Mouse (Mus musculus) heart, embryonic 14.5 days (tissue): ENCODE data around the gene Rab27a. TPM values are rescaled to one million over a fixed set of nuclear protein-coding genes. Genes with fewer than 3 reads are reported as not detected.
A peak's percentile ranks its signal among the peaks of the same experiment; 100 is the strongest.

Experiments used
- ATAC-seq: fragments of 200-750 bp; cut with Nextera tagmentation; 2 replicates; pipeline ENCODE4 v1.8.0; 2017; ENCODE audit warnings: low read depth, moderate TSS enrichment; ENCODE audit not compliant: insufficient number of reproducible peaks, insufficient read depth, low FRiP score
- H3K27ac ChIP-seq, 2 experiments: fragments of 200-500 bp in 1 of 2; fragments of 300-500 bp in 1 of 2; sonication (generic) in 1 of 2; replicated peaks in 1 of 2; 2 replicates each; pipeline ENCODE4 v1.5.1; 2012 to 2014; ENCODE audit warnings: low read depth in 2 of 2, low read length in 2 of 2, control low read depth in 1 of 2, mild to moderate bottlenecking in 1 of 2, mixed read lengths in 1 of 2; ENCODE audit not compliant: control insufficient read depth in 1 of 2, insufficient read depth in 1 of 2
- H3K27me3 ChIP-seq: fragments of 300-500 bp; sonication (generic); 2 replicates; pipeline ENCODE4 v1.6.1; 2014; ENCODE audit warnings: mild to moderate bottlenecking, low read length, control low read depth; ENCODE audit not compliant: control insufficient read depth, insufficient read depth
- H3K36me3 ChIP-seq: fragments of 300-500 bp; sonication (generic); 2 replicates; pipeline ENCODE4 v1.6.1; 2014; ENCODE audit warnings: mild to moderate bottlenecking, control low read depth, low read length, mixed read lengths; ENCODE audit not compliant: control insufficient read depth, insufficient read depth
- H3K4me1 ChIP-seq, 2 experiments: fragments of 200-500 bp in 1 of 2; fragments of 300-500 bp in 1 of 2; sonication (generic) in 1 of 2; 2 replicates each; pipeline ENCODE4 v1.6.1; 2012 to 2014; ENCODE audit warnings: low read length in 2 of 2, control low read depth in 1 of 2, mixed read lengths in 1 of 2; ENCODE audit not compliant: control insufficient read depth in 2 of 2, insufficient read depth in 2 of 2
- H3K4me2 ChIP-seq: fragments of 300-500 bp; sonication (generic); 2 replicates; pipeline ENCODE4 v1.6.1; 2014; ENCODE audit warnings: mild to moderate bottlenecking, low read length
- H3K4me3 ChIP-seq, 2 experiments: fragments of 200-500 bp in 1 of 2; fragments of 300-500 bp in 1 of 2; sonication (generic) in 1 of 2; 2 replicates each; pipeline ENCODE4 v1.5.1; 2012 to 2014; ENCODE audit warnings: low read length in 2 of 2, mild to moderate bottlenecking in 2 of 2, control low read depth in 1 of 2, low read depth in 1 of 2, moderate library complexity in 1 of 2; ENCODE audit not compliant: control insufficient read depth in 1 of 2, insufficient read depth in 1 of 2
- H3K9ac ChIP-seq: fragments of 300-500 bp; sonication (generic); 2 replicates; pipeline ENCODE4 v1.6.1; 2014; ENCODE audit warnings: mild to moderate bottlenecking, low read length
- H3K9me3 ChIP-seq: fragments of 300-500 bp; sonication (generic); 2 replicates; pipeline ENCODE4 v1.6.1; 2016; ENCODE audit warnings: low read length, control low read depth; ENCODE audit not compliant: control insufficient read depth
- WGBS: fragments of 180-500 bp; shearing (Covaris S2); extraction: QIAGEN DNeasy Blood & Tissue Kit; methylation state at CpG from one replicate; pipeline ENCODE4 v1.1.7; 2014; 5-methylcytosine and 5-hydroxymethylcytosine counted together
- polyA plus RNA-seq: library from polyadenylated mRNA; unstranded; fragments of >200 nt; fragmentation: Nextera tagmentation; extraction: Ambion mirVana; gene quantifications from 2 replicates; pipeline ENCODE4 v1.2.1, GENCODE M21; 2014

Rab27a gene
- polyA plus RNA-seq, 1 experiment from 2014 or later = 1.6 TPM

DNA sequence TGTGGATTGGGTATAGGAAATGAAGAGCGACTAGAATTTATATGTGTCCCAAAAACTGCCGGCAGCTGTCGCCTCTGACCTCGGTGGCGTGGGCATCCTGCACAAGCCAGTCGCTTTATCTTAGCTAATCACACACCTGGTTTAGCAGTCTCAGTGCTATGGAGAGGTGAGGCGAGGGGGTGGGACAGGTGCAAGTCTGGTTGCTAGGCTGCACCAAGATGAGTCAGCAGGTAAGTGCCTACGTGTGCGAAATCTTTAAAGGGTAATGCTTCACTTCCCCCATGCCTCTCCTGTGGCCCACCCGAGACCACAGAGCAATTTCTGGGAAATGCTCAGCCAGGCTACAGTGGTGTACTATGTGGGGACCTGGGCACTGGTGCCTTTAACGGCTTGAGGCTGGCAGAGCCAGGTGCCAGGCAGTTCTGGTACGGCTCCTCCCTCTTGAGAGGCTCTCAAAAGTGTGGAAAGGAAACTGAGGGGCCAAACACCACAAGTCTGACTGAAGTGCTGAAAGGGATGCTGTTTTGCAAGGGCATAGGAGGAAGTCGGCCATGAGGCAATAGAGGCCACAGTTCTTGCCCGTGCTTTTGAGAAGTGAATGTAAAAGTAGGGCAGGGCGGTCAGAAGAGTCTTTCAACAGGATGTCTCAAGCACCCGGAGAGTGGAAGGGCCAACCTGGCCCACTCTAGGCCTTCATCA is 44.7 kb downstream of the Rab27a start:
- Histone ChIP-seq H3K36me3 (no peaks in the 10 kb centered on the region), H3K9me3 (no peaks in the 10 kb centered on the region), H3K4me1 (peaks cover 2 to 4% of the 10 kb centered on the region in 2 experiments; a peak in 2 of 4 replicates), H3K27ac (no peak overlapping the region), H3K9ac (no peak overlapping the region), H3K4me3 (no peak overlapping the region), H3K27me3 (no peaks in the 10 kb centered on the region), H3K4me2 (no peak overlapping the region)
- ATAC-seq = no peak
- 59% methylated on average over 16 of the region's 16 CpGs for WGBS

DNA sequence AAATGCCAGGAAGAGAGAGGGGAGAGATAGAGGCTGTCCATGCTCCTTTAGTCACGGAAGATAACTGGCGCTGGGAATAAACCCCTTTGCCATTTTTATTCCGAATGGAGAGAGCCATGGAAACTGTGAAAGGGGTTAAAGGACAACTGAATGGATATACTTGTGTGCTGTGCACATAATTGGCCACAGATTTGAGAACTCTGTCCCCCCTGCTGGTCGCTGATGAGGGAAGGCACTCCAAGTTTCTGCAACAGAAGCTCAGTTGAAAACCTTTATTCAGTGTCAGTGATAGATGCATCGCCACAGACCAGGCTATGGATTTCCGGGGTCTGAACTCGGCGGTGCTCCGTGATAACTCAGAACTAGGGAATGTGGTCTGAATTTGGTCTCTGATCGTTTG is 45.5 kb downstream of the Rab27a start:
- no peak overlapping the region for H3K4me3 ChIP-seq
- no peaks in the 10 kb centered on the region for H3K9me3 ChIP-seq
- no peaks in the 10 kb centered on the region; the same call in 1 of the 2 replicates for H3K27me3 ChIP-seq
- no peak for ATAC-seq
- no peak overlapping the region for H3K9ac ChIP-seq
- no peaks in the 10 kb centered on the region for H3K36me3 ChIP-seq
- H3K4me1 ChIP-seq = peaks cover 2 to 4% of the 10 kb centered on the region in 2 experiments; a peak in 2 of 4 replicates
- no peak overlapping the region for H3K4me2 ChIP-seq
- no peak overlapping the region for H3K27ac ChIP-seq
- WGBS = 76% methylated on average over 10 of the region's 10 CpGs

DNA sequence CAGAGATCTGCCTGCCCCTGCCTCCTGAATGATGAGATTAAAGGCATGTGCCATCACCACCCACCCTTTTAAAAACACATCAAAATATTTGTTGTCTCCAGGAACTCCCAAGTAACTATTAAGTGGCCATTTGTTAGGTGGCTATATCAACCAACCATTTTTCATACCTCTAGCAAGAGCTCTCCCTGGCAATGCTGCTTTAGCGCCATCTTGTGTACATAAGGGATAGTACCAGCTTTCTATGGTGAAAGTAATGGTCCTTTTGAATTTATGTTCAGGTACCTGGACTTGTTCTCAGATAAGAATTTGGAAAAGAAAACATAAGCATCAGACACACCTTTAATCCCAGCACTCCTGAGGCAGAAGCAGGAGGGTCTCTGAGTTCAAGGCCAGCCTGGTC is 47.1 kb downstream of the Rab27a start:
- no peak overlapping the region for H3K9ac ChIP-seq
- H3K4me2 ChIP-seq = no peak overlapping the region
- ATAC-seq = no peak
- no peaks in the 10 kb centered on the region; the same call in none of the 2 replicates for H3K27me3 ChIP-seq
- no peak overlapping the region for H3K27ac ChIP-seq
- H3K36me3 ChIP-seq = no peaks in the 10 kb centered on the region
- H3K4me3 ChIP-seq = no peak overlapping the region
- H3K4me1 ChIP-seq = no peaks in the 10 kb centered on the region; a peak in 1 of 4 replicates
- 0% methylated on average over 1 of the region's 1 CpGs for WGBS
- no peaks in the 10 kb centered on the region for H3K9me3 ChIP-seq

DNA sequence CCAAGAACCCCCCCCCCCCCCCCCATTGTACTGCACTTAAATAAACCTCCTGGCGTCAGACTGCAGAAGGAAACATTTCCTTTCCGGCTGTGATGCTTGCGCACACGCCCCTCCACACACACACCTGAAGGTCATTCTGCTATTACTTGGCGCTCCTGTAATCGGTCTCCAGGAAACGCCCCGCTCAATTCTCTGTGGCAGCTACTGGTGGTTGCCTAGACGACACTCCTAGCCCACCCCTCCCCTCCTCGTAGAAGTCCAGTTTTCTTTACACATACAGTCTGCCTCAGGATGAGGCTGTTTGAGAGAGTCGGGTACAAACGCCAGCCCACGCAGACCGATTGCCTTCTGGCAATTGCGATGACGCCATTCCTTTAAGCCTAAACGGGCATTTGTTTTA is 49.9 kb downstream of the Rab27a start:
- Histone ChIP-seq H3K4me2 (no peak overlapping the region), H3K27me3 (no peaks in the 10 kb centered on the region; the same call in none of the 2 replicates), H3K9ac (no peak overlapping the region), H3K4me3 (no peak overlapping the region), H3K36me3 (no peaks in the 10 kb centered on the region), H3K9me3 (no peaks in the 10 kb centered on the region), H3K4me1 (no peaks in the 10 kb centered on the region), H3K27ac (no peak overlapping the region)
- ATAC-seq = no peak
- WGBS = 55% methylated on average over 17 of the region's 17 CpGs

DNA sequence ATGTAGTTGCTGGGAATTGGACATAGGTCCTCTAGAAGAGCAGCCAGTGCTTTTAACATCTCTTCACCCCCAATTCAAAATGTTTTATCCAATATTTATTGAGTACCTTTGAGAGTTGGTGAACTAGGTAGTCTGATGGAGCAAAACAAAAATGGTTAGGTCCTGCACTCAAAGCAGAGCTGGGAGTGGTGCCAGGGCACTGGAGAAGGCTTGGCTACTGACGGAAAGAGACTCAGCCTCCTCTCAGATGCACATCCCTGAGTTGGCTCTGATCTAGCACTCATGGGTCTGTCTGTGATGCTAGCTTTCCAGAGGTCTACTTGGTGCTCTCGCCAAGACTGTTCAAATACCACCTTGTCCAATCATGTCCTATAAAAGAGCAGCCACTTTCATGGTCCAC is 53.2 kb downstream of the Rab27a start:
- Histone ChIP-seq H3K27me3 (peaks cover 9% of the 10 kb centered on the region), H3K27ac (no peak overlapping the region), H3K36me3 (no peaks in the 10 kb centered on the region), H3K4me1 (peaks cover 0 to under 1% of the 10 kb centered on the region in 2 experiments; a peak in 1 of 4 replicates), H3K9ac (no peak overlapping the region), H3K4me3 (no peak overlapping the region), H3K9me3 (no peaks in the 10 kb centered on the region), H3K4me2 (no peak overlapping the region)
- 65% methylated on average over 2 of the region's 2 CpGs for WGBS
- ATAC-seq = no peak

DNA sequence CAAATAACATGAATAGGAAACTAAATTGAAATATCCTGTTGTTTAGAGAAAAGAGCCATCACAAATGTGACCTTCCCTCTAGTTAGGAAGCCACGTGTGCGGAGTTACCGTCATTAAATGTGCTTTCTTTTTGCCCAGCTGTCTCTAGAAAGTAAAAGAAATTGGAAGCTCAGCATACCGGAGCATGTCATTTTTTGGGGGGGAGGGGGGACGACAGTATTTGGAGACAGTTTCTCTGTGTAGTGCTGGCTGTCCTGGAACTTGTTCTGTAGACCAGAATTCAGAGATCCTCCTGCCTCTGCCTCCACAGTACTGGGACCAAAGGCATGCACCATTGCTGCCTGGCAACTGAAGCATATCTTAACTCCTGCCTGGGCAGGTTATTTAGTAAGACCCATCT is 56.9 kb downstream of the Rab27a start, which contains the start of gene Khdc3:
Gene Khdc3, plus strand, starts transcription at position 301 of the 400 bp plus-strand sequence.
- no peak within 1 kb of the TSS for H3K4me2 ChIP-seq
- peaks cover 28% of the 10 kb centered on the region for H3K27me3 ChIP-seq
- H3K9ac ChIP-seq = no peak within 1 kb of the TSS
- H3K9me3 ChIP-seq = no peaks in the 10 kb centered on the region
- ATAC-seq = no peak
- no peaks in the 10 kb centered on the region for H3K36me3 ChIP-seq
- peaks cover 0 to 5% of the 10 kb centered on the region in 2 experiments; a peak in 1 of 4 replicates for H3K4me1 ChIP-seq
- H3K4me3 ChIP-seq = no peak within 1 kb of the TSS
- 83% methylated on average over 5 of the region's 5 CpGs for WGBS
- H3K27ac ChIP-seq = no peak within 1 kb of the TSS

DNA sequence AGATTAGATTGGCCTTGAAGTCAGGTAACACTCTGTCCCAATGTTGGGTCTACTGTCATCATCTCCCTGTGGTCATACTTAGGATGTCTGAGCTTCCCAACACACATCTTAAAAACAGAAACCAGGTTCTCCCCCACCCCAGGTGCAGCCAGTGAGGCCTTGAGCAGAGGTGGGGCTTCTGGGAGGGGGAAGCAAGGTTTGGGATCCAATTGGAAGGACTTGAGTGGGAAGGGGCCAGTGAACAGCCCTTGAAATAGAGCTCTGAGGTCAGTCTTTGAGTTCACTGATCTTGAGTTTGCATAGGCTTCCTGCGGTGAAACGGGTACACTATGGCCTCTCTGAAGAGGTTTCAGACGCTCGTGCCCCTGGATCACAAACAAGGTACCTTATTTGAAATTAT is 57.5 kb downstream of the Rab27a start, which contains the start of gene Gm20509:
Gene Gm20509, plus strand, starts transcription at position 290 of the 400 bp plus-strand sequence.
- 84% methylated on average over 4 of the region's 4 CpGs for WGBS
- Histone ChIP-seq H3K9ac (peak within 1 kb of the TSS; percentile 54), H3K4me2 (peak within 1 kb of the TSS; percentile 90), H3K36me3 (no peaks in the 10 kb centered on the region), H3K27ac (no peak within 1 kb of the TSS), H3K4me1 (peaks cover 0 to 5% of the 10 kb centered on the region in 2 experiments; a peak in 1 of 4 replicates), H3K27me3 (peaks cover 28% of the 10 kb centered on the region), H3K9me3 (no peaks in the 10 kb centered on the region), H3K4me3 (peak within 1 kb of the TSS; percentile 47 to 51)
- ATAC-seq = no peak
